Mouse (Mus musculus): ENCODE measurements around the gene Mark4. TPM values are rescaled to one million over a fixed set of nuclear protein-coding genes. Genes with fewer than 3 reads are reported as not detected.
A peak's percentile ranks its signal among the peaks of the same experiment; 100 is the strongest.

The Mark4 gene
- polyA plus RNA-seq, 1 experiment from 2014 or later = 0.99 TPM

DNA sequence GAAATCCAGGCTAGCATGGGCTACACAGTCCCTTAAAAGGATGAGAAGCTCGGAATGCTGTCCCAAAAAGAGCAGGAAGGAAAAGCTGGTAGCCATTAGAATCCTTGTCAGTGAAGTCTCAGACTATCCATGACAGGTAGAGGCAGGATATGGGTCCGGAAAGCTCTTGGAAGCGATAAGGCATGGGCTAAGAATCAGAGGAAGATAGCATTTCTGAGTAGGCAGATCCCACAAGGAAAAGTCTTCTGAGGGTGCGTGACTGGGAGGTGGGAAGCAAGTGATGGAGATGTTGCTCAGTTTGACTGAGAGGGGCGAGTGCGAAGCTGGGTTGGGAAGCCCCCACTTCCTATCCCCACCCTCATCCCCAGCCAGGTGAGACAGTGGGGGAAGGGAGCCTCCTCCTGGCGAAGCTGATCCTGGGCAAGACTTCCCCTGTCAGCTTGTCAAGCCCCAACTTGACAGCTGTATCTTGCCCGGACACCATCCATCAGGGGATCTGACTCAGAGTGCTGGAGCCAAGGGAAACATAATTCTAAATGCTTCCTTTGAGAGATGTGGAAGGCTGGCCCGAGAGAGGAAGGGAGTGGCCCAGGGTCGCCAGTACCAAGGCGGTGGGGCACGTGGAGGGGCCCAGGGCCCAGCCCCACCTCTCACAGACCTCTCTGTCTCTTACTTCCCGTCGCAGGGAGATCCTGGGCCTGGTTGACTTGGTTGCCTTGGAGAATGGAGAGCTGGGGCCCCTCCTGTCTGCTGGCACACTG lies 19.2 kb upstream of the Mark4 start:
- no peaks in the 10 kb centered on the region for H3K9me3 ChIP-seq (replicated peaks; ENCODE audit: control insufficient read depth, low read length)
- no peak for ATAC-seq (ENCODE audit: low read depth)
- no peak overlapping the region for H3K27ac ChIP-seq (ENCODE audit: low read length)
- WGBS (ENCODE audit: insufficient replicate concordance) = 27% methylated on average over 14 of the region's 14 CpGs
- H3K27me3 ChIP-seq (ENCODE audit: control insufficient read depth, insufficient read depth, low read depth, low read length) = peaks cover 27% of the 10 kb centered on the region
- no peak overlapping the region for H3K4me2 ChIP-seq (ENCODE audit: low read depth, low read length)
- H3K4me3 ChIP-seq (ENCODE audit: low read depth, low read length) = no peak overlapping the region
- peaks cover 3% of the 10 kb centered on the region; the same call in 1 of the 2 replicates for H3K4me1 ChIP-seq (ENCODE audit: control insufficient read depth, low read depth, low read length)
- no peaks in the 10 kb centered on the region for H3K36me3 ChIP-seq (ENCODE audit: control insufficient read depth, insufficient read depth)
- H3K9ac ChIP-seq (ENCODE audit: low read depth, low read length) = no peak overlapping the region

GRCm38 (mm10) chr7:19477084-19477483 lies 18.5 kb upstream of the Mark4 start:
- ATAC-seq (ENCODE audit: low read depth) = no peak
- peaks cover 32% of the 10 kb centered on the region for H3K27me3 ChIP-seq (ENCODE audit: control insufficient read depth, insufficient read depth, low read depth, low read length)
- H3K9me3 ChIP-seq (replicated peaks; ENCODE audit: control insufficient read depth, low read length) = no peaks in the 10 kb centered on the region
- no peak overlapping the region for H3K4me2 ChIP-seq (ENCODE audit: low read depth, low read length)
- no peaks in the 10 kb centered on the region for H3K36me3 ChIP-seq (ENCODE audit: control insufficient read depth, insufficient read depth)
- H3K4me1 ChIP-seq (ENCODE audit: control insufficient read depth, low read depth, low read length) = peaks cover 3% of the 10 kb centered on the region; the same call in 1 of the 2 replicates
- WGBS (ENCODE audit: insufficient replicate concordance) = 34% methylated on average over 2 of the region's 2 CpGs
- H3K4me3 ChIP-seq (ENCODE audit: low read depth, low read length) = no peak overlapping the region
- no peak overlapping the region for H3K27ac ChIP-seq (ENCODE audit: low read length)
- no peak overlapping the region for H3K9ac ChIP-seq (ENCODE audit: low read depth, low read length)

DNA sequence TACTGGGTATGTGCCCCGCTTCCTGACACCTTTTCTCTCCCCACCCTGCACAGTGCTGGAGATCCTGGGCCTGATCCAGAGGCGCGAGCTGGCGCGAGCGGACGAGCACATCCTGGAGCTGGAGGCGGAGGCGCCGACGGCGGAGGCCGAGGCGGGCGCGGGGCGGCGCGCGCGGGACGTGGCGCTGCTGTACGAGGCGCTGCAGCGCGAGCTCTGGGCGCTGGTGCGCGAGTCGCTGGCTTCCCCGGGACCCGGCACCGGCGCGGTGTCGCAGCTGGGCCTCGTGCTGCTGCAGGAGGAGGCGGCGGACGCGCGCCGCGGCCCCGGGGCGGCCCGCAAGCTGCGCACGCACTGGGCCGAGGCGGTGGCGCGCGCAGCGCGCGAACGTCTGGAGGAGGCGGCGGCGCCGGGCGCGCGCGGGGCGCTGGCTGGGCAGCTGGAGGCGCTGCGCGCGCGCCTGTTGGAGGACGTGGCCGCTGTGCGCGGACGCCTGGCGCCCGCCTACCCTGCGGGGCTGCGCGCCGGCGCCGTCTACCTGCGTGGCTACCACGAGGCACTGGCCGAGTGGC lies 15.3 kb upstream of the Mark4 start:
- Histone ChIP-seq H3K4me1 (ENCODE audit: control insufficient read depth, low read depth, low read length) (peaks cover 3% of the 10 kb centered on the region; the same call in 1 of the 2 replicates), H3K36me3 (ENCODE audit: control insufficient read depth, insufficient read depth) (no peaks in the 10 kb centered on the region), H3K9me3 (replicated peaks; ENCODE audit: control insufficient read depth, low read length) (no peaks in the 10 kb centered on the region), H3K9ac (ENCODE audit: low read depth, low read length) (peak overlapping the region; percentile 2; the same call in 1 of the 2 replicates), H3K4me2 (ENCODE audit: low read depth, low read length) (peak overlapping the region; percentile 62), H3K4me3 (ENCODE audit: low read depth, low read length) (peak overlapping the region; percentile 50), H3K27ac (ENCODE audit: low read length) (no peak overlapping the region), H3K27me3 (ENCODE audit: control insufficient read depth, insufficient read depth, low read depth, low read length) (peaks cover 35% of the 10 kb centered on the region)
- WGBS (ENCODE audit: insufficient replicate concordance) = under 1% methylated on average over 63 of the region's 89 CpGs
- ATAC-seq (ENCODE audit: low read depth) = peak; percentile 52

GRCm38 (mm10) chr7:19472403-19472802 lies 13.8 kb upstream of the Mark4 start:
- Histone ChIP-seq H3K36me3 (ENCODE audit: control insufficient read depth, insufficient read depth) (no peaks in the 10 kb centered on the region), H3K27me3 (ENCODE audit: control insufficient read depth, insufficient read depth, low read depth, low read length) (peaks cover 33% of the 10 kb centered on the region), H3K9me3 (replicated peaks; ENCODE audit: control insufficient read depth, low read length) (no peaks in the 10 kb centered on the region), H3K4me3 (ENCODE audit: low read depth, low read length) (no peak overlapping the region), H3K4me1 (ENCODE audit: control insufficient read depth, low read depth, low read length) (peaks cover 3% of the 10 kb centered on the region; the same call in 1 of the 2 replicates), H3K27ac (ENCODE audit: low read length) (no peak overlapping the region; the same call in 1 of the 2 replicates), H3K4me2 (ENCODE audit: low read depth, low read length) (no peak overlapping the region), H3K9ac (ENCODE audit: low read depth, low read length) (no peak overlapping the region)
- WGBS (ENCODE audit: insufficient replicate concordance) = 15% methylated on average over 4 of the region's 4 CpGs
- peak; percentile 36; the same call in 1 of the 2 replicates for ATAC-seq (ENCODE audit: low read depth)

GRCm38 (mm10) chr7:19470308-19470707 lies 11.7 kb upstream of the Mark4 start:
- no peaks in the 10 kb centered on the region for H3K9me3 ChIP-seq (replicated peaks; ENCODE audit: control insufficient read depth, low read length)
- no peak overlapping the region for H3K27ac ChIP-seq (ENCODE audit: low read length)
- peaks cover 32% of the 10 kb centered on the region for H3K27me3 ChIP-seq (ENCODE audit: control insufficient read depth, insufficient read depth, low read depth, low read length)
- WGBS (ENCODE audit: insufficient replicate concordance) = 47% methylated on average over 14 of the region's 14 CpGs
- no peak overlapping the region for H3K4me3 ChIP-seq (ENCODE audit: low read depth, low read length)
- no peaks in the 10 kb centered on the region for H3K36me3 ChIP-seq (ENCODE audit: control insufficient read depth, insufficient read depth)
- no peak for ATAC-seq (ENCODE audit: low read depth)
- H3K9ac ChIP-seq (ENCODE audit: low read depth, low read length) = no peak overlapping the region
- H3K4me1 ChIP-seq (ENCODE audit: control insufficient read depth, low read depth, low read length) = peaks cover 3% of the 10 kb centered on the region; the same call in 1 of the 2 replicates
- H3K4me2 ChIP-seq (ENCODE audit: low read depth, low read length) = no peak overlapping the region

DNA sequence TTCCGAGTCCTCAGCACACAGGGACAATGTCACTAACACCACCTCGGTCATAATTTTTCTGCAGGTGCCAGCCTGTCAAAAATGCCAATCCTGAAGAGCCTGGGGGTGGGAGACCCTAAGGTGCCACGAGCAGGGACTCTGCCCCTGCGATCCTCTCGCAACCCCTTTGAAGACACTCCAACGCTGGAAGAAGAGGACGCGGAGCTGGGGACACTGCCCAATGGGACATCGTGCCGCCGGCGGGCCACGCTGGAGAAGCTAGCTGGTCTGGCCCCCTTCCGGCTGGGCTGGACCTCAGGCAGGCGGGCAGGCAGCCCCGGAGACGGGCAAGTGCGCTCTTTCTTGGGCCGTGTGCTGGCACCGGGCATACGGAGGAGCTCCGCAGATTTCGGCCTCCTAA lies 10.8 kb upstream of the Mark4 start:
- Histone ChIP-seq H3K27ac (ENCODE audit: low read length) (no peak overlapping the region), H3K4me1 (ENCODE audit: control insufficient read depth, low read depth, low read length) (peaks cover 3% of the 10 kb centered on the region; the same call in 1 of the 2 replicates), H3K4me3 (ENCODE audit: low read depth, low read length) (no peak overlapping the region), H3K9ac (ENCODE audit: low read depth, low read length) (no peak overlapping the region), H3K4me2 (ENCODE audit: low read depth, low read length) (no peak overlapping the region), H3K27me3 (ENCODE audit: control insufficient read depth, insufficient read depth, low read depth, low read length) (peaks cover 28% of the 10 kb centered on the region), H3K36me3 (ENCODE audit: control insufficient read depth, insufficient read depth) (no peaks in the 10 kb centered on the region), H3K9me3 (replicated peaks; ENCODE audit: control insufficient read depth, low read length) (no peaks in the 10 kb centered on the region)
- no peak for ATAC-seq (ENCODE audit: low read depth)
- WGBS (ENCODE audit: insufficient replicate concordance) = 69% methylated on average over 23 of the region's 23 CpGs

GRCm38 (mm10) chr7:19468279-19468678 lies 9.7 kb upstream of the Mark4 start:
- H3K4me2 ChIP-seq (ENCODE audit: low read depth, low read length) = no peak overlapping the region
- H3K4me3 ChIP-seq (ENCODE audit: low read depth, low read length) = no peak overlapping the region
- no peak overlapping the region for H3K27ac ChIP-seq (ENCODE audit: low read length)
- H3K4me1 ChIP-seq (ENCODE audit: control insufficient read depth, low read depth, low read length) = peaks cover 3% of the 10 kb centered on the region; the same call in 1 of the 2 replicates
- H3K9me3 ChIP-seq (replicated peaks; ENCODE audit: control insufficient read depth, low read length) = no peaks in the 10 kb centered on the region
- H3K27me3 ChIP-seq (ENCODE audit: control insufficient read depth, insufficient read depth, low read depth, low read length) = peaks cover 19% of the 10 kb centered on the region
- 48% methylated on average over 12 of the region's 12 CpGs for WGBS (ENCODE audit: insufficient replicate concordance)
- H3K36me3 ChIP-seq (ENCODE audit: control insufficient read depth, insufficient read depth) = no peaks in the 10 kb centered on the region
- ATAC-seq (ENCODE audit: low read depth) = no peak
- no peak overlapping the region for H3K9ac ChIP-seq (ENCODE audit: low read depth, low read length)

- no peak overlapping the region for H3K9ac ChIP-seq (ENCODE audit: low read depth, low read length)
- no peak overlapping the region for H3K4me3 ChIP-seq (ENCODE audit: low read depth, low read length)
- H3K36me3 ChIP-seq (ENCODE audit: control insufficient read depth, insufficient read depth) = no peaks in the 10 kb centered on the region
- no peak overlapping the region for H3K4me2 ChIP-seq (ENCODE audit: low read depth, low read length)
- H3K27me3 ChIP-seq (ENCODE audit: control insufficient read depth, insufficient read depth, low read depth, low read length) = peaks cover 13% of the 10 kb centered on the region
- no peaks in the 10 kb centered on the region for H3K9me3 ChIP-seq (replicated peaks; ENCODE audit: control insufficient read depth, low read length)
- WGBS (ENCODE audit: insufficient replicate concordance) = 28% methylated on average over 6 of the region's 6 CpGs
- no peaks in the 10 kb centered on the region for H3K4me1 ChIP-seq (ENCODE audit: control insufficient read depth, low read depth, low read length)
- no peak overlapping the region for H3K27ac ChIP-seq (ENCODE audit: low read length)
- no peak for ATAC-seq (ENCODE audit: low read depth)
Measured at GRCm38 (mm10) chr7:19467638-19468037, 9.0 kb upstream of the Mark4 start.

DNA sequence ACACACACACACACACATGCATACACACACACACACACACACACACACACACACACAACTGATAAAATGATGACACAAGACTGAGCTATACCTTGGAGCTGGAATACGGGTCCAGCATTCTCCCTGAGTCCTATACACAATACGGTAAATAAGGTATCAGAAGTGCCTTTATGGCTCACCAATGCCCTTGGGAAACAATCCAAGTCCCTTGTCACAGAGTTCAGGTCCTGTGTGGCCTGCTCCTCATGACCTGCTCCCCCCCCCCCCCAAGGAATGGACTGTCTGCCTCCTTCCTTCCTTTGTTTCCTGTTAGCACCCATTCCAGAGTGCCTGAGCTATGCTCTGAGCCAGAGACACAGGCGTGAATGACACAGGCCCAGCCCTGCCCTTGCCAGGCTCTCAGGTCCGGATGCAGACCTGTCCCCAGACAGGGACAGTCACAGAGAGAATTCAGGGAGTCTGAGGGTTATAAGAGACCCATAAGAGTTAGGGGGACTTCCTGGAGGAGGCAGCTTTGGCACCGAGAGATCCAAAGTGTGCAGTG lies 8.1 kb upstream of the Mark4 start:
- peaks cover 7% of the 10 kb centered on the region for H3K27me3 ChIP-seq (ENCODE audit: control insufficient read depth, insufficient read depth, low read depth, low read length)
- 0 out of 2 replicates have a peak, but pooled peaks have one; percentile 32 for ATAC-seq (ENCODE audit: low read depth)
- no peak overlapping the region for H3K4me3 ChIP-seq (ENCODE audit: low read depth, low read length)
- no peaks in the 10 kb centered on the region; the same call in 1 of the 2 replicates for H3K4me1 ChIP-seq (ENCODE audit: control insufficient read depth, low read depth, low read length)
- 51% methylated on average over 5 of the region's 5 CpGs for WGBS (ENCODE audit: insufficient replicate concordance)
- no peaks in the 10 kb centered on the region for H3K36me3 ChIP-seq (ENCODE audit: control insufficient read depth, insufficient read depth)
- no peak overlapping the region for H3K9ac ChIP-seq (ENCODE audit: low read depth, low read length)
- no peak overlapping the region for H3K4me2 ChIP-seq (ENCODE audit: low read depth, low read length)
- no peaks in the 10 kb centered on the region for H3K9me3 ChIP-seq (replicated peaks; ENCODE audit: control insufficient read depth, low read length)
- H3K27ac ChIP-seq (ENCODE audit: low read length) = no peak overlapping the region

Data from liver, embryonic 16.5 days (tissue).